Mouse (Mus musculus) CH12.LX (cell line): ENCODE results near the gene Cipc. TPM values are rescaled to one million over a fixed set of nuclear protein-coding genes. Genes with fewer than 3 reads are reported as not detected.

Source experiments
- DNase-seq: peaks from one replicate; pipeline ENCODE4 v3.0.0-alpha.2; 2013; ENCODE audit errors: extremely low read depth
- H3K27ac ChIP-seq: 2 replicates; pipeline ENCODE4 v1.5.1; 2012; ENCODE audit warnings: low read depth, mild to moderate bottlenecking, control low read depth, moderate library complexity; ENCODE audit not compliant: insufficient read depth
- H3K27me3 ChIP-seq: replicated peaks from 2 replicates; pipeline ENCODE3; 2012; ENCODE audit warnings: inconsistent platforms
- H3K36me3 ChIP-seq, 2 experiments: replicated peaks in 1 of 2; 2 replicates each; pipeline versions ENCODE3 to v1.6.1; 2012; ENCODE audit warnings: inconsistent platforms in 1 of 2, low read length in 1 of 2, mild to moderate bottlenecking in 1 of 2, mixed read lengths in 1 of 2, moderate library complexity in 1 of 2; ENCODE audit not compliant: control insufficient read depth in 1 of 2, insufficient read depth in 1 of 2
- H3K4me1 ChIP-seq, 2 experiments: 2 replicates each; pipeline ENCODE4 v1.6.1; 2012; ENCODE audit warnings: inconsistent platforms in 1 of 2, moderate library complexity in 1 of 2; ENCODE audit not compliant: insufficient read depth in 2 of 2, control insufficient read depth in 1 of 2
- H3K4me2 ChIP-seq: 2 replicates; pipeline ENCODE4 v1.6.1; 2012; ENCODE audit warnings: low read depth, mild to moderate bottlenecking, control low read depth; ENCODE audit not compliant: poor library complexity, insufficient read depth, severe bottlenecking
- H3K4me3 ChIP-seq, 3 experiments: fragments of 150-350 bp in 1 of 3; sonication (generic) in 1 of 3; replicated peaks in 1 of 3; 2 replicates each; pipeline versions ENCODE3 to v1.5.1; 2011 to 2012; ENCODE audit warnings: low read depth in 2 of 3, low read length in 2 of 3, mild to moderate bottlenecking in 2 of 3, moderate library complexity in 2 of 3, control low read depth in 1 of 3, improper control_type of control experiment in 1 of 3, inconsistent platforms in 1 of 3, mixed read lengths in 1 of 3; ENCODE audit not compliant: poor library complexity in 1 of 3
- H3K79me2 ChIP-seq: replicated peaks from 2 replicates; pipeline ENCODE4 v1.6.1; 2012; ENCODE audit warnings: mild to moderate bottlenecking, moderate library complexity; ENCODE audit not compliant: control insufficient read depth, poor library complexity, insufficient read depth, severe bottlenecking; ENCODE audit errors: extremely low read depth
- H3K9ac ChIP-seq: 2 replicates; pipeline ENCODE4 v1.6.1; 2012; ENCODE audit warnings: low read depth, mild to moderate bottlenecking, control low read depth, moderate library complexity; ENCODE audit not compliant: insufficient read depth
- H3K9me3 ChIP-seq: replicated peaks from 2 replicates; pipeline ENCODE3; 2012; ENCODE audit warnings: low read length, inconsistent platforms, mixed read lengths
- CHD1 ChIP-seq: IDR thresholded peaks from 2 replicates; pipeline ENCODE4 v1.6.1; 2012; ENCODE audit warnings: low read depth, low read length, improper control_type of control experiment, inconsistent platforms
- CHD2 ChIP-seq: IDR thresholded peaks from 2 replicates; pipeline ENCODE4 v1.6.1; 2011; ENCODE audit warnings: low read length, improper control_type of control experiment
- CTCF ChIP-seq, 2 experiments: IDR thresholded peaks in 1 of 2; conservative IDR thresholded peaks in 1 of 2; 2 replicates each; pipeline ENCODE4 v1.5.1; 2011 to 2012; ENCODE audit warnings: low read depth in 2 of 2, low read length in 2 of 2, improper control_type of control experiment in 1 of 2, inconsistent platforms in 1 of 2, mild to moderate bottlenecking in 1 of 2, moderate library complexity in 1 of 2
- EP300 ChIP-seq: IDR thresholded peaks from 2 replicates; pipeline ENCODE4 v1.6.1; 2011; ENCODE audit warnings: low read length, improper control_type of control experiment
- GABPA ChIP-seq: IDR thresholded peaks from 2 replicates; pipeline ENCODE4 v1.6.1; 2012; ENCODE audit warnings: low read depth, low read length, improper control_type of control experiment, inconsistent platforms; ENCODE audit not compliant: insufficient replicate concordance
- HCFC1 ChIP-seq: IDR thresholded peaks from 2 replicates; pipeline ENCODE4 v1.6.1; 2012; ENCODE audit warnings: low read depth, mild to moderate bottlenecking, inconsistent platforms, low read length, improper control_type of control experiment
- IRF4 ChIP-seq: IDR thresholded peaks from 2 replicates; pipeline ENCODE4 v1.6.1; 2014; ENCODE audit warnings: low read depth, mild to moderate bottlenecking, inconsistent platforms, low read length, improper control_type of control experiment
- JUN ChIP-seq: IDR thresholded peaks from 2 replicates; pipeline ENCODE4 v1.6.1; 2011; ENCODE audit warnings: low read depth, mild to moderate bottlenecking, low read length, improper control_type of control experiment, moderate library complexity; ENCODE audit not compliant: insufficient read depth
- JUND ChIP-seq: conservative IDR thresholded peaks from 2 replicates; pipeline ENCODE4 v1.6.1; 2011; ENCODE audit warnings: low read depth, low read length, improper control_type of control experiment
- KAT2A ChIP-seq: IDR thresholded peaks from 2 replicates; pipeline ENCODE4 v1.6.1; 2012; ENCODE audit warnings: low read length, improper control_type of control experiment, inconsistent platforms; ENCODE audit not compliant: insufficient replicate concordance
- MAX ChIP-seq: IDR thresholded peaks from 2 replicates; pipeline ENCODE4 v1.6.1; 2011; ENCODE audit warnings: low read length, improper control_type of control experiment
- MXI1 ChIP-seq: IDR thresholded peaks from 2 replicates; pipeline ENCODE4 v1.6.1; 2011; ENCODE audit warnings: mild to moderate bottlenecking, low read depth, low read length, improper control_type of control experiment
- NELFE ChIP-seq: IDR thresholded peaks from 2 replicates; pipeline ENCODE4 v1.6.1; 2011; ENCODE audit warnings: low read depth, low read length, improper control_type of control experiment
- PAX5 ChIP-seq: IDR thresholded peaks from 2 replicates; pipeline ENCODE4 v1.6.1; 2012; ENCODE audit warnings: low read length, inconsistent platforms, mixed read lengths
- POLR2AphosphoS2 ChIP-seq: IDR thresholded peaks from 2 replicates; pipeline ENCODE4 v1.6.1; 2011; ENCODE audit warnings: low read depth, low read length, improper control_type of control experiment
- RAD21 ChIP-seq: IDR thresholded peaks from 2 replicates; pipeline ENCODE4 v1.6.1; 2011; ENCODE audit warnings: low read depth, mild to moderate bottlenecking, low read length, improper control_type of control experiment, moderate library complexity
- RCOR1 ChIP-seq: conservative IDR thresholded peaks from 2 replicates; pipeline ENCODE4 v1.6.1; 2012; ENCODE audit warnings: low read depth, mild to moderate bottlenecking, inconsistent platforms, low read length, improper control_type of control experiment
- SIN3A ChIP-seq: IDR thresholded peaks from 2 replicates; pipeline ENCODE4 v1.6.1; 2012; ENCODE audit warnings: low read length, improper control_type of control experiment, inconsistent platforms
- SMC3 ChIP-seq: IDR thresholded peaks from 2 replicates; pipeline ENCODE4 v1.6.1; 2011; ENCODE audit warnings: low read depth, low read length, improper control_type of control experiment
- TCF12 ChIP-seq: IDR thresholded peaks from 2 replicates; pipeline ENCODE4 v1.6.1; 2014; ENCODE audit warnings: low read depth, mild to moderate bottlenecking, inconsistent platforms, low read length, improper control_type of control experiment
- UBTF ChIP-seq: IDR thresholded peaks from 2 replicates; pipeline ENCODE4 v1.6.1; 2012; ENCODE audit warnings: low read depth, mild to moderate bottlenecking, inconsistent platforms, low read length, improper control_type of control experiment, moderate library complexity
- USF1 ChIP-seq: IDR thresholded peaks from 2 replicates; pipeline ENCODE4 v1.6.1; 2014; ENCODE audit warnings: low read depth, mild to moderate bottlenecking, inconsistent platforms, low read length, improper control_type of control experiment
- USF2 ChIP-seq: conservative IDR thresholded peaks from 2 replicates; pipeline ENCODE4 v1.6.1; 2011; ENCODE audit warnings: low read depth, low read length, improper control_type of control experiment
- ZKSCAN1 ChIP-seq: IDR thresholded peaks from 2 replicates; pipeline ENCODE4 v1.6.1; 2012; ENCODE audit warnings: low read depth, inconsistent platforms, low read length, improper control_type of control experiment, borderline replicate concordance
- ZMIZ1 ChIP-seq: IDR thresholded peaks from 2 replicates; pipeline ENCODE4 v1.6.1; 2012; ENCODE audit warnings: low read depth, mild to moderate bottlenecking, inconsistent platforms, low read length, improper control_type of control experiment
- ZNF384 ChIP-seq: IDR thresholded peaks from 2 replicates; pipeline ENCODE4 v1.6.1; 2012; ENCODE audit warnings: low read depth, low read length, improper control_type of control experiment, inconsistent platforms
- dilution Hi-C: fragments of 300-500 bp; cut with MboI; formaldehyde crosslinking; loops from 2 replicates; pipeline ENCODE4 v1.14.3; 2020; ENCODE audit warnings: low sequenced_read_pairs; ENCODE audit not compliant: extremely low pct_unique_long_range_greater_than_20kb, extremely low pct_ligation_motif_present
- in situ Hi-C: fragments of 300-500 bp; cut with MboI; formaldehyde crosslinking; loops from 3 replicates; pipeline ENCODE4 v1.14.3; 2019; ENCODE audit warnings: low sequenced_read_pairs, low pct_ligation_motif_present, low pct_unique_long_range_greater_than_20kb, mixed read lengths
- polyA plus RNA-seq: library from polyadenylated mRNA; unstranded; fragments of >175 nt; gene quantifications from 2 replicates; pipeline ENCODE4 v1.2.1, GENCODE M21; 2012; ENCODE audit warnings: low read depth; ENCODE audit not compliant: insufficient read length
- total RNA-seq, 2 experiments: library from RNA; depleted of rRNA; stranded (reverse); fragments of 300-350 nt in 1 of 2; fragments of >200 nt in 1 of 2; gene quantifications; 2 replicates each; pipeline ENCODE4 v1.2.3; 2012 to 2014

Gene Cipc
- total and polyA plus RNA-seq, 3 experiments: 15.7 to 20.5 (median 18.7) TPM

DNA sequence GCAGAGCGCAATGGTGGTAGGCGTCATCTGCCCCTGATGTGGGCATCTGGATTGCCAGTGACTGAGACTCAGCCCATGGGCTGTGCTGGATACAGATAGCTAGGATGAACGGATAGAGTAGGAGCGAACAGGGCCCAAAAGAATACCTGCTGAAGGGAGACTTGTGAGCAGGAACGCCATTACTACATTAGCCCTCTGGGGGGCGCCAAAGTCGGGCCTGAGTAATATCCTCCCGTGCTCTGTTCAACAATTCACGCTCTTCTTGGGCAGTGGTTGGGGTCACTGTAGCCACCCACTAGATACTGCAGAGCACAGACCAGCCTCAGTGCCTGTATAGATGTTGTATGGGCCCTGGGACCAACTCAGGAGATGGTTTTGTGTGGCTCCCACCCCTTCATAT lies 34.3 kb downstream of the Cipc start:
- H3K79me2 ChIP-seq: no peaks in the 10 kb centered on the region
- H3K9ac ChIP-seq: no peak overlapping the region
- in situ Hi-C loops: no loop called here
- DNase-seq: peak; percentile 34
- H3K9me3 ChIP-seq: no peaks in the 10 kb centered on the region
- no peaks in the 10 kb centered on the region for H3K36me3 ChIP-seq
- dilution Hi-C loops: no loop called here
- H3K4me3 ChIP-seq: no peak overlapping the region
- no peak overlapping the region for H3K27ac ChIP-seq
- TF ChIP-seq JUN (no peak), HCFC1 (no peak), RAD21 (peak; percentile 40), SMC3 (peak; percentile 42), CTCF (conservative IDR thresholded peaks at IDR 0.05 in 1 of 2, IDR thresholded peaks at IDR 0.05 in 1 of 2; ENCODE audit: low read depth in 2 of 2, low read length in 2 of 2) (peak; percentile 60 to 68)
- TF ChIP-seq, all 38 proteins: peak for 3
- Histone ChIP-seq H3K4me1 (peaks cover 6% of the 10 kb centered on the region in 2 experiments), H3K4me2 (no peak overlapping the region), H3K27me3 (peaks cover 78% of the 10 kb centered on the region)

DNA sequence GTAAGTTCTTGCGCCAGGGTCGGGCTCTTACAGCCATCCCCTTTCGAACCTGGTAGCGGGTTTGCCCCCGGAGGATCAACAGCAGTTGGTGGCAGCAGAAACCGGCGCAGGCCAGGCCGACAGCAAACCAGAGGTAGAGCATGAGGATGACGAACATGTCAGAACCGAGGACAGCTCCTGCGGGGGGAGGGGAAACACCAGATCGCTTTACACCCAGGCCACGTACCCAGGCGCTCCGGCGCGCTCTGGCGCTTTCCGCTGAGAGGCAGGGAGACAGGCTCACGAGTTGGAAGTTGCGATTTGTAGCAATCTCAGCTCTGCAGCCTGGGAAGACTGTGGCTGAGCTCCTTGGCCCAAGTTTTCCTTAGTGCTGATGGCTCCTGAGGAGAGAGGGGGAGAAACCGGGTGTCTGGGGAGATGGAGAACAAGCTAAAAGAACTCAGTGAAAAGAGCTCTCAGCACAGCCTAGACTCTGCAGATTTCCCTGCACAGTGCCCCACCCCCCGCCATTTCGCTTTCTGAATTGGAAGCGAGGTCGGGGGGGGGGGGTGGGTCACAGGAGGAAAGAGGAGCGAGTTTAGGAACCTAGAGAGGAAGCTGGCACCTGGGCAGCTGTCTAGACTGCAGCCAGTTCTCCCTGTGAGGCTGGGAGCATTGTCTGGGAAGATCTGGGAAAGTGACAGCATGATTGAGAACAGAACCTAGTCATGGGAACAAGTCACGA lies 36.8 kb downstream of the Cipc start:
- Histone ChIP-seq H3K27ac (no peak overlapping the region), H3K36me3 (no peaks in the 10 kb centered on the region), H3K79me2 (no peaks in the 10 kb centered on the region), H3K9me3 (no peaks in the 10 kb centered on the region), H3K9ac (no peak overlapping the region), H3K27me3 (peaks cover 90% of the 10 kb centered on the region), H3K4me2 (peak overlapping the region; percentile 17; the same call in 1 of the 2 replicates), H3K4me1 (peaks cover 6 to 8% of the 10 kb centered on the region in 2 experiments), H3K4me3 (no peak overlapping the region)
- in situ Hi-C loops: no loop called here
- dilution Hi-C loops: no loop called here
- peak; percentile 51 for DNase-seq
- peak; percentile 72 for TF ChIP-seq MXI1
- TF ChIP-seq GABPA: no peak
- TF ChIP-seq USF2: no peak
- TF ChIP-seq IRF4: no peak
- no peak for TF ChIP-seq CTCF (conservative IDR thresholded peaks at IDR 0.05 in 1 of 2, IDR thresholded peaks at IDR 0.05 in 1 of 2; ENCODE audit: low read depth in 2 of 2, low read length in 2 of 2)
- TF ChIP-seq CHD1: no peak
- TF ChIP-seq ZNF384: no peak
- TF ChIP-seq TCF12: no peak
- TF ChIP-seq POLR2AphosphoS2: no peak
- no peak for TF ChIP-seq RCOR1
- TF ChIP-seq MAX: no peak
- TF ChIP-seq NELFE: no peak
- no peak for TF ChIP-seq PAX5
- TF ChIP-seq ZKSCAN1: no peak
- TF ChIP-seq RAD21: no peak
- 0 out of 2 replicates have a peak, but pooled peaks have one; percentile 40 for TF ChIP-seq SIN3A
- TF ChIP-seq ZMIZ1: no peak
- TF ChIP-seq JUND: no peak
- TF ChIP-seq CHD2: 0 out of 2 replicates have a peak, but pooled peaks have one; percentile 51
- no peak for TF ChIP-seq USF1
- TF ChIP-seq JUN: no peak
- TF ChIP-seq KAT2A: no peak
- no peak for TF ChIP-seq EP300
- TF ChIP-seq UBTF: no peak
